Mouse (Mus musculus) liver, adult 2 months (tissue): ENCODE results near the gene Tceanc2.

ENCODE experiments used
- CTCF ChIP-seq: fragments of 200-500 bp; IDR thresholded peaks from 2 replicates; pipeline ENCODE4 v1.5.1; 2011; ENCODE audit warnings: low read depth, low read length, control low read depth
- POLR2A ChIP-seq: fragments of 200-500 bp; IDR thresholded peaks from 2 replicates; pipeline ENCODE4 v1.6.1; 2011; ENCODE audit warnings: low read length, control low read depth; ENCODE audit not compliant: insufficient read depth; ENCODE audit errors: extremely low read depth

DNA sequence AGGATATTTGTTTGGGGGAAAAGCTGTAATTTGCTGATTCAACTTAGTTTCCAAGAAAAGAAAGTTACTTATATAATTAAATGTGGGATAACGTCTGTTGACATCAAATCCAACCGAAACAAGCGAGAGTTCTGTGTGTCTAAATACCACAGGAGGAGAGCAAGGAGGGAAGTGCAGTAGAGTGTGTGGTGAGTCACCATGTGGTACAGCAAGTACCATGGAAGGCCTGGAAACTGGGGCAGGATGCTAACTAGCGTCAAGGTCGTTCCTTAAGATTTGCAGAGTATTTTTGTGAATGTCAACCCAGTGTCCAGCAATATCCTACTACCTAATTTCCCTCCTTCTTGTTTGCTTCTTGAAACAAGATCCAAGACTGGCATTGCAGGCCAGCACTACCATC, 19.2 kb upstream of the Tceanc2 start:
- no peak for TF ChIP-seq CTCF
- no peak for TF ChIP-seq POLR2A
